Mouse (Mus musculus) thymus, postnatal 14 days (tissue): Measurements from ENCODE around the gene Tgm1.

ENCODE experiments used
- DNase-seq: peaks from one replicate; pipeline ENCODE4 v3.0.0; 2021

The Tgm1 gene

GRCm38 (mm10) chr14:55713729-55714122 is at the start of gene Tgm1:
Tgm1 (minus strand) TSS chr14:55713926.
- DNase-seq = no peak

- DNase-seq = no peak
Observed at GRCm38 (mm10) chr14:55763166-55763565, 49.4 kb upstream of the Tgm1 start.

DNA sequence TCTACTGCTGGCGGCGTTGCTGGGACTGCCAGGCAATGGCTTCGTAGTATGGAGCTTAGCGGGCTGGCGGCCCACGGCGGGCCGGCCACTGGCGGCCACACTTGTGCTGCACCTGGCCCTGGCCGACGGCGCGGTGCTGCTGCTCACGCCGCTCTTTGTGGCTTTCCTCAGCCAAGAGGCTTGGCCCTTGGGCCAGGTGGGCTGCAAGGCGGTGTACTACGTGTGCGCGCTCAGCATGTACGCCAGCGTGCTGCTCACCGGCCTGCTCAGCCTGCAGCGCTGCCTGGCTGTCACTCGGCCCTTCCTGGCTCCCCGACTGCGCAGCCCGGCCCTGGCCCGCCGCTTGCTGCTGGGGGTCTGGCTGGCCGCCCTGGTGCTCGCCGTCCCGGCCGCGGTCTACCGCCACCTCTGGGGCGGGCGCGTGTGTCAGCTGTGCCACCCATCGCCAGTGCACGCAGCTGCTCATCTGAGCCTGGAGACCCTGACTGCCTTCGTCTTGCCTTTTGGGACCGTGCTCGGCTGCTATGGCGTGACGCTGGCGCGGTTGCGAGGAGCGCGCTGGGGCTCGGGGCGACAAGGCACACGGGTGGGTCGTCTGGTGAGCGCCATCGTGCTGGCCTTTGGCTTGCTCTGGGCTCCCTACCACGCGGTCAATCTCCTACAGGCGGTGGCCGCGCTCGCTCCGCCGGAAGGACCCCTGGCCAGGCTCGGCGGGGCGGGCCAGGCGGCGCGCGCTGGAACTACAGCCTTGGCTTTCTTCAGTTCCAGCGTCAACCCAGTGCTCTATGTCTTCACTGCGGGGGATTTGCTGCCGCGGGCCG is 48.5 kb upstream of the Tgm1 start:
- peak; percentile 42 for DNase-seq

GRCm38 (mm10) chr14:55761163-55761562 is 47.4 kb upstream of the Tgm1 start, which contains the start of gene Ltb4r2:
Ltb4r2 (plus strand) TSS chr14:55761428.
- no peak for DNase-seq

GRCm38 (mm10) chr14:55760156-55760555 is 46.4 kb upstream of the Tgm1 start:
- peak; percentile 86 for DNase-seq

- DNase-seq = no peak
Observed at GRCm38 (mm10) chr14:55758363-55758784, 44.6 kb upstream of the Tgm1 start, which contains the start of gene Cideb. Cideb (minus strand) TSS chr14:55758458.

DNA sequence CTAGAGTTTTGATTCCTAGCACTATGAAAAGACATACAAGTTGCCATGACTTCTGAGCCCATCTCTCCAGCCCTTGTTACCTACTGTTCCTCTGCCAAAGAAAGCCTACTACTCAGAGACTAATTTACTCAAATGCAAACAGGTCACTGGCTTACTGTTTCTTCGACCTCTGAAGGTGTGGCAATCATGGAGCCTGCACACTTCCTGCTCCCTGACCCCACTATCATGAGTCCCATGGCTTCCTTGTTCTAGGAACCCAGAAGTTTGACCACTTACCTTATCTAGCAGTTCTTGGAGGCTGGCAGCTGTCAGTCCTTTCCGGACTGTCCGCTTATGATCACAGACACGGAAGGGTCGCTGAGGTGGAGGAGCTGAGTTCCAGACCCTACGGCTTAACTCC is 43.8 kb upstream of the Tgm1 start:
- DNase-seq = no peak

DNA sequence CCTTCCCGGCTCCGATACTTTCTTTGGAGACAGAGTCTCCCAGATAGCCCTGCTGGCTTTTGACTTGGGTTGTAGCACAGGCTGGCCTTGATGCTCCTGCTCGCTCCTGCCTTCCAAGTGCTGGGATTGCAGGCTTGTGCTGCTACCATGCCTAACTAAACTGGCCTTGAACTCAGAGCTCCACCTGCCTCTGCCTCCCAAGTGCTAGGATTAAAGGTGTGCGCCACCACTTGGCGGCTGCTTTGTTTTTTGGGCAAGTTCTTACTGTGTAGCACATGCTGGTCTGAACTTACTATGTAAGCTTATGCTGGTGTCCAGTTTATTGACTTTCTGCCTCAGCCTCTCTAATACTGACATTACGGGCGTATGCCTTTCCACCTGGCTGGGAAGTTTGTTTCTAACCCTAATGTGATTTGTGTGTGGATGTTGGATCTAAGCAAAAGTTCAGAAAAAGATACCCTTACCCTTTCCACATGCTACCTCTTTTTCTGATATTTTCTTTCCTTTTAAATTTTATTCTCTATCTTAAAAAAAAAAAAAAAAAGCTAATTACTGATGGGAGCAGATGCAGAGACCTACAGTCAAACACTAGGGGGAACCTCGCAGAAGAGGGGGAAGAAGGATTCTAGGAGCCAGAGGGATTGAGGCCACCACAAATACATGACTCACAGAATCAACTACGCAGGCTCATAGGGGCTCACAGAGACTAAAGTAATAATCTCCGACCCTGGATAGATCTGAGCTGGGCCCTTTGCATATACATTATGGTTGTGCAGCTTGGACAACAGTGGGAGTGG is 33.5 kb upstream of the Tgm1 start:
- DNase-seq = peak; percentile 15

DNA sequence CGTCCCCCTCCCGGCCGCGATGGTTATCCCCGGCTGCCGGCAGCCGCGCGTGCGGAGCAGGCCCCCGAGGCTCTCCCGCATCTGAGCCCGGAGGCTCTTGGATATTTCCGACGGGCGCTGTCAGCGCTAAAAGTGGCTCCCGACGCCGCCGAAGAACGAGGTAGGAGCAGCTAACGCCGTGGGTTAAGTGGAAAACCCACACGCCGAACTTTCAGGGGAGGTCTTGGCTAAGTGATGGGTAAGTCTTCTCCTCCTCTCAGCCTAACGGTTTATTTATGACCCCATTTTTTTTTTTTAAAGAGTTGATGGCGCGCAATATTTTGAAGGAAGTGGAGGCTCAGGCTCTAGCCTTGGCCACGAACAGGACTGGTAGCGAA is 32.1 kb upstream of the Tgm1 start:
- no peak for DNase-seq

DNA sequence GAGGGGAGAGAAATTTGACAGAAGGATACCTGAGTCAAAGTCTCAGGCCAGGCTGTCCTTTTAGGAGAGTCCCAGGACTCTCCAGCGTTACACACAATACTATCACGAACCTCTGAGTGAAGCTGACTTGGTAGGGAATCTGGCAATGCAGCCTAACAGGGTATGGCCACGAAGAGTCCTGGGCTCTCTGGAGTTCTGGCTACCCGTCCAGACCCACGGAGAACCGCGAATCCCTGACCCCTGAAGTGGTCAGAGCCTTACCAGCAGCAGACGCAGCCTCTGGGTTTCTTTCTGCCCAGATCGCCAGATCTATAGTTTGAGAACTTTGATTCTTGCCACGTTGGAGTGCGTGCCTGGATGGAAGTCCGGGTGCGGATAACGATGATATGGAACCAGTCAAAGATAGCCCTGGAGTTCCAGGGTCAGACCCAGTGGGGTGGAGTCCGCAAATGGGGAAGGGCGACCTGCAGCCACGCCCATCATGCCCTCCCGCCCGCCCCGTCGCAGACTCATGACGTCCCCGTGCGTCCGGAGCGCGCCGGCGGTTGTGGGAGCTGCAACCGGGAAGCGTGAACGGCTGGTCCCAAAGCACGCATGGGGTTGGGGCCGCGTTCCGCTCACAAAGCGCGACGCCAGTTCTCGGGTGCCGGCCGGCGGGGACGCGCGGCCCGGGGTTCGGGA is 31.6 kb upstream of the Tgm1 start, which contains the start of the genes Dhrs1 and Nop9:
TSS of gene Dhrs1 (minus strand) at position 511 of the 681 bp plus-strand sequence.
TSS of gene Nop9 (plus strand) at position 514 of the 681 bp plus-strand sequence.
- peak; percentile 90 for DNase-seq

- DNase-seq = peak; percentile 89
Observed at GRCm38 (mm10) chr14:55743711-55744110, 30.0 kb upstream of the Tgm1 start.

DNA sequence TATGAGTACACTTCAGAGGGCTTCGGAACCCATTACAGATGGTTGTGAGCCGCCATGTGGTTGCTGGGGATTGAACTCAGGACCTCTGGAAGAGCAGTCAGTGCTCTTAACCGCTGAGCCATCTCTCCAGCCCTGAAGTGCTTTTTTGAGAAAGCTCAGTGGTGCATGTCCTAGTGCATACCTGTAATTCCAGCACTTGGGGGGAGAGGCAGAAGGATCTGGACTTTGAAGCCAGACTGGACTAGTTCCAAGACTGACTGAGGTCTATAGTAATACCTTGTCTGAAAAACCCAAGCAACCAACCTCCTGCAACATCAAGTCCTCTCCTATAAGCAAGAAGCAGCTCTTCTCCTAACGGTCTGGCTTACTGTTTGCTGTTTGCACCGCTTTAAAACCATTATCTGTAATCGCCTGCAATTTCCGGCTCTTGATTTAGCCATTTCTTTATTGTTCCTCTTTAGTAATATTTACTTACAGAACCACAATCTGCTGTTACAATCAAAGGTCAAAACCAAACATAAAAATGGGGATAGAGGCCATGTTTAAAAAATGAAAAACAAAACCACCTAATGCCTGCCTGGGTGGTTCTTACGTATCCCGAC is 23.5 kb upstream of the Tgm1 start:
- no peak for DNase-seq

DNA sequence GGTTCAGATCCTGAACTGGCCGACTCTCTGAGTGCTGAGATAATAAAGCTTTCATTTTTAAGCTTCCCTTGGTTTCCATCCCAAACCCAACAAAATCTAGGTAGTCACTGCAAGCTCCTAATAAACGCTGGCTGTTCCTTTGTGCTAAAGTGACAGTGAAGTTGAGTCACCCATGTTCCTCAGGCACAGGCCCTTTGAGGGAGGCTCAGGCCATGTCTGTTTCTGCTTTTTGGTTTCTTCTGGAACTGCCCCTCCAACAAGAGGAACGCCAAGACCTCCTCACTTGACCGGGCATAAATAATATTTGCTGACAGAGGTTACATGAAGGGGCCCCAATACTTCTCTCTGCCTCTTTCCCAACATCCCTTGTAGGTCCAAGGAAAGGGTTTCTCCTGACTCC is 22.0 kb upstream of the Tgm1 start:
- no peak for DNase-seq

GRCm38 (mm10) chr14:55735334-55735733 is 21.6 kb upstream of the Tgm1 start:
- DNase-seq = no peak

DNA sequence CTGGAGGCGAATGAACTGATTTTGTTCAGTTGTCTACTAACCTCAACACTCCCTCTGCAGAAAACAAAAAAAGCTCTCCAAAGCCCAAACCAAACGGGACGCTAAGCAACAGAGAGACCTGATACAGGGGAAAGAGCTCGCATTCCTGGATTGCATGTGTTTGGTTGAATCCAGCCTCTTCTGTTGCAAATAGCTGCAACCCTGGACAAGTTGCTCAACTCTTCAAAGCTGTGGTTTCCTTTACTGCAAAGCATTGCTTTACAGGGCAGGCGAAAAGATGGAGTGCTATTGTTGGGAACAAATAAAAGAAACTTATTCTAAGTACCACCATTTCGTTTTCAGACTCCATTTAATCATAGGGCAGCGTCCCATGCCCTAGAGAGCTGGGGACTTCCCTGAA is 21.1 kb upstream of the Tgm1 start:
- DNase-seq = no peak

- no peak for DNase-seq
Observed at GRCm38 (mm10) chr14:55733889-55734288, 20.2 kb upstream of the Tgm1 start.

DNA sequence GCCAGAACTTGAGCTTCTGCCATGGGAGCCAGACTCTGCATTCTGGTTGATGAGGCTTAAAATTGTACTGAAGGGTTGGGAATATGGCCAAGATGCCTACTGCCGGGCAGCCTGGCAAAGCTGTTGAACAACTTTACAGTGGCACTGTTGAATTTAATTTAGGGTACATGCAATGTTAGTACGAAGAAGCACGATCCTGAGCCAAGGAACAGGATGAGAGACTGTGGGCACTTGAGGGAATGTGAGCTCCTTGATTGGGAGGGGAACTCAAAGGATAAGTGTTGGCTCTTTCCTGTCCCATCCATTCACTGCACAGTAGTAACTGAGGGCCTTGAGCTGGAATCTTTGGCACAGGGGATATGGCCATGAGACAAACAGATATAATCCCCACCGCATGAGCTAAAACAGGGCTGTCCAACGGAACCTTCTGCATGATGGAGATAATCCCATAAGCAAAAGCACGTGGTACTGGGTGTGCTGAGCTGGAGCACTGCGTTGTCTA is 16.9 kb upstream of the Tgm1 start:
- DNase-seq = no peak

GRCm38 (mm10) chr14:55730116-55730515 is 16.4 kb upstream of the Tgm1 start:
- DNase-seq = no peak

GRCm38 (mm10) chr14:55727889-55728685 is 14.4 kb upstream of the Tgm1 start:
- DNase-seq = no peak

- DNase-seq = no peak
Observed at GRCm38 (mm10) chr14:55726261-55726660, 12.5 kb upstream of the Tgm1 start.

DNA sequence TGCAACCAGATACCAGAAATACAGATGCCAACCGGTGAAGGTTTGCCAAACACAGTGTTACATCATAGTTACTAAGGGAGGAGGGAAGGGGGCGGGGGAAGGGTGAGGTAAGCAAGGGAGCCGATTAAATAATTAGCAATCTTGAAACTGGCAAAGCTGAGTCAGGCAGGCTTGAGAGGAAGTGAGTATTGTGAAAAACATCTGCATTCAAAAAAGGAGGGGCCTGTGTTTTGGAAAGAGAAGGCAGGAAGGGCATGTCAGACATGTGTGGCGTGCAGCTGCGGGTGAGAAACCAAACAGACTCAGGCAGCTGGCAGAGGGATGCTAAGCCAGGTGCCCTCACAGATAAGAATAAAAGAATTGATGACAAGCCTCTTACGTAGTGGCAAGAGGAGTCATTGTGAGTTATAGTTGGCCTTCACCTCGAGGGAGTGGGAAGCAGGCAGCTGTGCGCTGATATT is 10.7 kb upstream of the Tgm1 start:
- DNase-seq = peak; percentile 83

GRCm38 (mm10) chr14:55723433-55723832 is 9.7 kb upstream of the Tgm1 start:
- no peak for DNase-seq
